Mouse (Mus musculus): ENCODE measurements around the gene Lrriq3. TPM values are rescaled to one million over a fixed set of nuclear protein-coding genes. Genes with fewer than 3 reads are reported as not detected.

Gene Lrriq3
- total RNA-seq (2015; ENCODE audit: low replicate concordance): not detected in 2 replicates
- 0.42 TPM in 1 of 2 replicates, not detected in the other for total RNA-seq (2017; ENCODE audit: low replicate concordance)

DNA sequence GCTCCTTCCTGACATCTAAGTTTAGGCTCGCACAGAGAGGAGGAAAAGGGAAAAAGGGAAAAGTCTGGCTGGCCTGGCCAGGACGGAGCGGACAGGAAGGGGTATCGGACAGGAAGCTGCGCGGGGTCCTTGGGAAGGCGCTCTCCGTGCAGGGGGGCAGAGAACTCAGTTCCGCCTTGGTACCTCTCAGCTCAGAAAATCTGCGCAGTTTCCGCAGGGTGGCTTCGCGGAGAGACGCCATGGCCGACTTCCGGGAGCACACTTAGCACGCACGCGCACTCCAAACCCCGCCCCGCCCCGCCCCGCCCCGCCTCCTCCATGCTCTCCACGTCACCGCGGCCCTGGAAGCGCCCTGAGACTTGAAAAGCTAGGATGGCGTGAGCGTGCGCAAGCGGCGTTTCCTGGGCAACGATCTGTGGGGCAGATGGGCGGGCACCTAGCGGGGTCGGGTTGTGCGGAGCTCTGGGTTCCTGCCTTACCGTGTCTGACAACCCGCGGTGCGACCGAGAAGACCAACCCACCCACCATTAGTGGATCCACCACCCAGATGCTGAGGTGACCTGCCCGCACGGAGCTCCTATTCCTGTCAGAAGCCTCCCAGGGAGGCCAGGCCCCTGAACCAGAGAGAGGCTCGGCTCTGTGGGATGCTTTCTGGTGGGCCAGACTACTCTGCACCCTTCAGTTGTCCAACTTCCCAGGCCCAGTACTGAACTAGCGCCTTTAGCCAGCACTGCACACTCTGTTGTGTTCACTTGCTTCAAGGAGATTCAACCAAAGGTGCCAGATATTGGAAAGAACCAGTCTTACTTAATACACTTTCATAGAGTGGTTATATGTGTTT lies at the start of gene Lrriq3, which contains the start of gene Fpgt:
Gene Lrriq3, plus strand, starts transcription at position 319 of the 841 bp plus-strand sequence.
Gene Fpgt, minus strand, starts transcription at position 288 of the 841 bp plus-strand sequence.
- peak; percentile 97 for ATAC-seq (replicated peaks; ENCODE audit: low FRiP score, poor library complexity, severe bottlenecking)

GRCm38 (mm10) chr3:155052021-155052420 lies 41.2 kb upstream of the Lrriq3 start:
- no peak for ATAC-seq (replicated peaks; ENCODE audit: low FRiP score, poor library complexity, severe bottlenecking)

GRCm38 (mm10) chr3:155053189-155053588 lies 40.0 kb upstream of the Lrriq3 start:
- no peak for ATAC-seq (replicated peaks; ENCODE audit: low FRiP score, poor library complexity, severe bottlenecking)

- no peak for ATAC-seq (replicated peaks; ENCODE audit: low FRiP score, poor library complexity, severe bottlenecking)
These were observed 37.9 kb upstream of the Lrriq3 start, which contains the start of gene Tnni3k for GRCm38 (mm10) chr3:155055231-155055916. Gene Tnni3k, minus strand, starts transcription at chr3:155055407.

- no peak for ATAC-seq (replicated peaks; ENCODE audit: low FRiP score, poor library complexity, severe bottlenecking)
These were observed 36.6 kb upstream of the Lrriq3 start for GRCm38 (mm10) chr3:155056606-155057005.

DNA sequence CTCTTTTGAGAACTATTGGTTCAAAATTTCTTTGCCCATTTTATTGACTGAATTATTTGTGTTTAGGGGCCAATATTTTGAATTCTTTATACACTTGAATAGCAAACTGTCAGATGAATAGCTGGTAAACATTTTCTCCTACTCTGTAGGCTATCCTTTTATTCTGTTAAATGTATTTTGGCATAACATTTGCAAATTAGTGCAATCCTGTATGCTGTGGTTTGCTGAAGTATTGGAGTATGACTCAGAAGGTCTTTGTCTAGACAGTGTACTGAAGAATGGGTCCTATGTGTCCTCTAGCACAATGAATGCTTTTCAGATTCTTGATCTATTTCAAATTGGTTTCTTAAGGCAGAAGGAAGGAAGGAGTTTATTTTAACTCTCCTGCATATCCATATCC lies 35.7 kb upstream of the Lrriq3 start:
- ATAC-seq (replicated peaks; ENCODE audit: low FRiP score, poor library complexity, severe bottlenecking): no peak

DNA sequence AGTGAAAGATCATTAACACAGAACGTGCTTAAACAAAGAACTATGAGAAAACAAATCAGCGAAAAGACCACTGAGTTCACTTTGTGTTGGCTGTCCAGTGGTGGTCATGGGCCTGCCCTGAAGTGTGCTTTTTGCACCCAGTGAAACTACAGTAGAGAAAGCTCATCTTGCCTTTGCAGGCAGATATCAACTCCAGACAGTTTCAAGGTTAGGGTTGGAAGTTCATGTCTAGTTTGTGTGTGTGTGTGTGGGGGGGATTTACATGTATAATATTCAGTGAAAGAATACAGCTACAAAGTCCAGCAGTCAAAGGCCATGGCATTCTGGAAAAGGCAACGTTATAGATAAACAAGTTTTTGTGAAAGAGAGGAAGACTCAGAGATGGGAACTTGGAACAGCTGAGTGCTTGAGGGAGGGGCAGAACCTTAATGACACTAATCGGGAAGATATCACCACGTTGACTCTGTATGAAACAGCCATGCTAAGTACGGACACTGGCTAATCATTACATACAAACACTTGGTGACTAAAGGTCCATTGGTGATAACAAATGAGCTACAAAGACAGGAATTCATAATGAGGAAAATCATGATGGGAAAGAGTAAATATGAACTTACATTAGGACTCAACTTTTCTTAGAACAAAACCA lies 34.3 kb upstream of the Lrriq3 start:
- no peak for ATAC-seq (replicated peaks; ENCODE audit: low FRiP score, poor library complexity, severe bottlenecking)

GRCm38 (mm10) chr3:155059449-155059822 lies 33.8 kb upstream of the Lrriq3 start:
- no peak for ATAC-seq (replicated peaks; ENCODE audit: low FRiP score, poor library complexity, severe bottlenecking)

DNA sequence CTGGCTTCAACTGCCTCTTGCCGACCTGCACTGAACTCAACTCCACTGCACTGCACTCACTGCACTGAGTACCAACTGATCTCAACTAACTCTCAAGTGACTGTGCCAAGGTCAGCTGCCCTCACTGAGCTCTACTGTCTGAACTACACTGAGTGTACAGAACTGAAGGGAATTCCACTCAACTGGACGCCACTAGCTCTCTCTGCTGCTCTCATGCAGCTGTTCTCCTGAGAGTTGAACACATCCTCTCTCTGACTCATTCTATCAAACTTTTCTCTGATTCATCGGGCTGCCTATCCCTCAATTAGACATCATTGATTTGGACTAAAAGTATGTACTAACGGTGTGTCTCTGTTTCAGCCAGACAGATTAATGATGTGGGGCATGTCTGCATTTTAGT lies 15.3 kb upstream of the Lrriq3 start:
- no peak for ATAC-seq (replicated peaks; ENCODE audit: low FRiP score, poor library complexity, severe bottlenecking)

GRCm38 (mm10) chr3:155092081-155092480 lies 1.2 kb upstream of the Lrriq3 start:
- ATAC-seq (replicated peaks; ENCODE audit: low FRiP score, poor library complexity, severe bottlenecking): no peak

DNA sequence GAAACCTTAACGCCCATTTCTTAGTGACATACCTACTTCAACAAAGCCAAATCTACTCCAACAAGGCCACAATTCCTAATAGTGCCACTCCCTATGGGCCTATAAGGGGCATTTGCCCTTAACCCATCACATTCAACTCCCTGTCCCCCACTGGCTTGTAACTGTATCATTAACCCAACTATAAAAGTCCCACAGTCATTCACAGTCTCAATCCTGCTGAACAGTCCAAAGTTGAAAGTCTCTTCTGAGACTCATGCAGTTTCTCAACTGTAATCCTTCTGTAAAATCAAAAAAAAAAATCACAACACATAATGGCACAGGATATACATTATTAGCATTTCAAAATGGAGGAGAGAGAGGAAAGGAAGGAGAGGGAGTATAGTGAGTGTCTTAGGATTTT lies 6.0 kb downstream of the Lrriq3 start:
- ATAC-seq (replicated peaks; ENCODE audit: low FRiP score, poor library complexity, severe bottlenecking): no peak

DNA sequence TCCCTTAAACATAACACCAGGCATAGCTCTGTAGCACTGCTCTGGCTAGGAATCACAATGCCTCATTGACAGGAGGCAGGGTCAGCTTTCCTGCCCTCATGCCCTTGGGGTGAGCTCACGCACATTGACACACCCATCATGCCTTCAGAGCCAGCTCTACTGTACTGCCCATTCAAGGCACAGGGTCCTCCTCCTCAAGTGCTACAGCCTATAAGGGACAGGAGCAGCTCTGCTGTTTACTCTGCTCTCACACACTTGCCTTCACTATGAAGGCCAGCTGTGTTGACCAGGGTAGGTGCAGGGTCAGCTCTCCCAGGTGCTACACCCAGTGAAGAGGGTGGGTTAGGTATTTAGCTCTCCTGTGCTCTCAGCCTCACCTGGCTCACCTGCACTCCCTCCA lies 12.7 kb downstream of the Lrriq3 start:
- no peak for ATAC-seq (replicated peaks; ENCODE audit: low FRiP score, poor library complexity, severe bottlenecking)

GRCm38 (mm10) chr3:155137737-155138136 lies 44.5 kb downstream of the Lrriq3 start:
- no peak for ATAC-seq (replicated peaks; ENCODE audit: low FRiP score, poor library complexity, severe bottlenecking)

DNA sequence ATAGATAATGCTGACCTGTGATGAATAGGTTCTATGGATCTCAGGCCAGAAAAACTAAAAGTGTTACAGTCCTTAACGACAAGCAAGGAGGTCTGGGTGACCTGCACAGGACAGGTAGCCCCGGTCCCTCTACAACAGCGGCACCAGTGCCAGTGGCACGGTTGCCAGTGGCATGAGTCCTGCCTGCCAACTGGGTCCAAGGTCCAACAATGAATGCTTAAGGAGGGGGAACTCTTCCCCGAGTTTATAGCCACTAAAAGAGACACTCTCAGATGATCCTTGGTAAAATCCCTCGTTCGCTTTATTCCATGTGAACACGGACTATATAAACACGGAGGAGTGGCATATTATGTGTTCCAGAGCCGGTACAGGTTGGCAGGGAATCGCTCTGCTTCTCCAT lies 47.8 kb downstream of the Lrriq3 start:
- ATAC-seq (replicated peaks; ENCODE audit: low FRiP score, poor library complexity, severe bottlenecking): no peak

DNA sequence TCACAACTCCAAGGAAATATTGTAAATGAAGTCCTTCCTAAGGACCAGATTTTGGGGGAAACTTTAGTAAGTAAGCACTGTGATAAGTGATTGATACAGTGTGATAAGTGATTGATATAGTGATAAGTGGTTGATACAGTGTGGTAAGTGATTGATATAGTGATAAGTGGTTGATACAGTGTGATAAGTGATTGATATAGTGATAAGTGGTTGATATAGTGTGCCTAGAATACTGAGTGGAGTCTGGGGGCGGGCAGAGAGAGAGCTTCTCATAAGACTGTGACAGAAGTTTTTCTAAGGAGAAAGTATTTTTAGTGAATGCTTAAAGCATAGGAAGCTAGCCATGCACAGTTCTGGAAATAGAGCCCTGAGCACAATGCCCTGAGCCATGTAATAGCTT lies 51.1 kb downstream of the Lrriq3 start:
- no peak for ATAC-seq (replicated peaks; ENCODE audit: low FRiP score, poor library complexity, severe bottlenecking)

DNA sequence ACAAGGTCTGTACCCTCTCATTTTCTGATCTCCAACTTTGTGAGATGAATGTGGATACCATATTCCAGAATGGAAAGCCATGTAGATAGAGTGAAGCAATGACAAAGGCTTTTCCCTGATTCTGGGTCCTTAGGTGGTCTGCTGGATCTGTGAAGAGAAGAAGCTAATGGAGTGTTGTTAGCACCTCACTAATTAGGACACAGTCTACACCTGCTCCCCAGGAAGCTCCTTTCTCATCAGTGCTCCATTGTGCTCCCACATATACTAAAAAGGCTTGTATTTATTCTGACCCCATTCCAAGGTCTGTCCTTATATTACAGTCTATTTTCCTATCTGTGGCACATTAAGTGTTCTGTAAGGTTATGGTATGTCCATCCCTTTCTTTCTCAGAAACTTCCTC lies 68.6 kb downstream of the Lrriq3 start:
- ATAC-seq (replicated peaks; ENCODE audit: low FRiP score, poor library complexity, severe bottlenecking): no peak

- no peak for ATAC-seq (replicated peaks; ENCODE audit: low FRiP score, poor library complexity, severe bottlenecking)
These were observed 87.2 kb downstream of the Lrriq3 start for GRCm38 (mm10) chr3:155180303-155180902.

DNA sequence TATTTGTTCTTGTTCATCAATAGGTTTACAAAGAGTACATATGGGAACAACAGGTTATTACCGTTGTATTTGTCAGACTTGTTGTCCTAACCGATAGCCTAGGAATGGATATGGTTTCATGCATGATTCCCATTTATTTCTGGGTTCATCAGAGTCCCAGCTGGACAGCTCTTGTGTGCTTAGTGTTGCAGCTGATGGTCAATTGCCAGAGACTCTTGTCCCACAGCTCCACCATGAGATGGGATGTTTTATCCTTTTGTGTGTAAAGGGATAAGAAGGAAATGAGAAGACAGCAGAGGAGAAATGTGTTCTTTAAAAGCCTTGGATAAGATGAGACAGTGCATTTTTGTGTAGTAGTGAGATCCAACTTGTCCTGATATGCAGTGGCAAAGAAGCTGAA lies 93.2 kb downstream of the Lrriq3 start:
- ATAC-seq (replicated peaks; ENCODE audit: low FRiP score, poor library complexity, severe bottlenecking): no peak

DNA sequence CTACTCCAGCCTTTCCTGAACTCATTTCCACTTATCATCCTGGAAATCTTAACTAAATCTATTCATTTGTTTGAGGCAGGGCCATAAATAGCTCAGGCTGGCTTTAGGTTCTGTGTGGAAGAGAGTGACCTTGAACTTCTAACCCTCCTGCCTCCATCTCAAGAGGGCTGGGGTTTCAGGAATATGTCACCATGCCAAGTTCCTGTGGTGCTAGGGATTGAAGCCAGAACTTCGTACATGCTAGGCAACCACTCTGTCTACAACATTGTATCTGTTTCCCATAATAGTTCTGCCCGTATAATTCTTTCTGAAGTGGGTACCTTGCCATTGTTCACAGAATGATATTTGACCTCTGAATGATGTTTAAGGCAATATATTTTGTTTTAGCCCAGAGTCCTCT lies 95.6 kb downstream of the Lrriq3 start:
- no peak for ATAC-seq (replicated peaks; ENCODE audit: low FRiP score, poor library complexity, severe bottlenecking)

GRCm38 (mm10) chr3:155234919-155235318 lies 141.7 kb downstream of the Lrriq3 start:
- no peak for ATAC-seq (replicated peaks; ENCODE audit: low FRiP score, poor library complexity, severe bottlenecking)

Data from erythroblast, adult 5-6 weeks (primary cell).